Mouse (Mus musculus) embryo, embryonic 9.5 days (tissue): ENCODE measurements around the gene Nrxn1.
"Not testable (repeated sequence)": the region's sequence is repeated elsewhere in the genome, so short reads cannot be mapped to it uniquely, and the experiment has no call there.

ENCODE experiments used
- DNase-seq: peaks from one replicate; pipeline ENCODE4 v3.0.0-alpha.2; 2017; ENCODE audit errors: extremely low spot score

Nrxn1 gene

GRCm38 (mm10) chr17:90583826-90584534 lies 508.9 kb downstream of the Nrxn1 start:
- no peak for DNase-seq

GRCm38 (mm10) chr17:90583196-90583595 lies 509.7 kb downstream of the Nrxn1 start:
- DNase-seq = no peak

- no peak for DNase-seq
Observed at GRCm38 (mm10) chr17:90569877-90570276, 523.0 kb downstream of the Nrxn1 start.

GRCm38 (mm10) chr17:90565186-90565585 lies 527.7 kb downstream of the Nrxn1 start:
- DNase-seq = no peak

- no peak for DNase-seq
Observed at GRCm38 (mm10) chr17:90556376-90556775, 536.5 kb downstream of the Nrxn1 start.

- DNase-seq = no peak
Observed at GRCm38 (mm10) chr17:90550415-90550814, 542.5 kb downstream of the Nrxn1 start.

GRCm38 (mm10) chr17:90546806-90547205 lies 546.1 kb downstream of the Nrxn1 start:
- DNase-seq = no peak

- DNase-seq = no peak
Observed at GRCm38 (mm10) chr17:90544639-90545259, 548.1 kb downstream of the Nrxn1 start.

GRCm38 (mm10) chr17:90543986-90544638 lies 548.8 kb downstream of the Nrxn1 start:
- DNase-seq = no peak

GRCm38 (mm10) chr17:90531443-90531842 lies 561.4 kb downstream of the Nrxn1 start:
- no peak for DNase-seq

GRCm38 (mm10) chr17:90506026-90506425 lies 586.8 kb downstream of the Nrxn1 start:
- DNase-seq = no peak

GRCm38 (mm10) chr17:90503999-90504398 lies 588.9 kb downstream of the Nrxn1 start:
- not testable (repeated sequence) for DNase-seq

GRCm38 (mm10) chr17:90501023-90501675 lies 591.7 kb downstream of the Nrxn1 start:
- DNase-seq = peak; percentile 49

- DNase-seq = no peak
Observed at GRCm38 (mm10) chr17:90479531-90480250, 613.2 kb downstream of the Nrxn1 start.

- DNase-seq = no peak
Observed at GRCm38 (mm10) chr17:90456748-90457147, 636.1 kb downstream of the Nrxn1 start.

- peak; percentile 53 for DNase-seq
Observed at GRCm38 (mm10) chr17:90455904-90456303, 637.0 kb downstream of the Nrxn1 start.

- DNase-seq = peak; percentile 71
Observed at GRCm38 (mm10) chr17:90455409-90455775, 637.5 kb downstream of the Nrxn1 start.

GRCm38 (mm10) chr17:90454738-90455408 lies 638.0 kb downstream of the Nrxn1 start:
- DNase-seq = peak; percentile 40

GRCm38 (mm10) chr17:90454356-90454737 lies 638.5 kb downstream of the Nrxn1 start:
- peak; percentile 16 for DNase-seq

- no peak for DNase-seq
Observed at GRCm38 (mm10) chr17:90453280-90453679, 639.6 kb downstream of the Nrxn1 start.

- no peak for DNase-seq
Observed at GRCm38 (mm10) chr17:90452770-90453169, 640.1 kb downstream of the Nrxn1 start.
